Mouse (Mus musculus): Measurements from ENCODE around the gene Zfr. TPM values are rescaled to one million over a fixed set of nuclear protein-coding genes. Genes with fewer than 3 reads are reported as not detected.

The Zfr gene
- total and polyA plus RNA-seq, 3 experiments, result 47.5 to 89.8 (median 84.9) TPM

DNA sequence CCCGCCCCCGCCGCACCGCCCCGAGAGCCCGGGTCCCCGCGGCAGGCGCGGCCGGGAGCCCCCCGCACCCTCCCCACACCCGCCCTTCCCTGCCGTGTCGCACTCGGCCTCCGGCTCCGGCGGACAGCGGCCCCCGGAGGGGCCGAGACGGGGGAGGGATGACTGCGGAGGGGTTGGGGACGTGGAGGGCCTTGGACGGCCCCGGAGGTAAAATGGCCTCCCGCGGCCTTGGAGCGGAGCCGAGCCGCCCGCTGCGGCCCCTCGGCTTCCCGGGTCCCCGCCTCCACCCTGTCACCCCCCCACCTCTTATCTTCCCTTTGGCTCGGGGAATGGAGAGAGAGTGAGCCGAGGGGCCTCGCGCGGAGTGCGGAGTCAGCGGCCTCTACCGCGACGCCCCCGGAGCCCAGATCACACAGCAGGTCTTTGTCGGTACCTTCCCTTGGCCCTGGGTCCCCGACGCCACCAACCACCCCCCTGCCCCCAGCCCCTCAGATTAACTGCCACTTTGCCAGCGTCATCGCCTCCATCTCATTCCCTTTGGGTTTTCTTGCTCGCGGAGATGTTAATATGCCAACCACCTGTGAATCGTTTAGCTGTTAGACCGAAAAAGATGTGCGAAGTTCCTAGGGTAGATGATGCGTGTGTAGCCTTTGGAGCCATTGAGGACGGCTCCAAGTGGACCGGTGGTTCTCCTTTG, 949 bp downstream of the Zfr start:
- in situ Hi-C loops (cut with MboI; ENCODE audit: low pct_ligation_motif_present, low pct_unique_long_range_greater_than_20kb, low sequenced_read_pairs), result no loop called here
- peak overlapping the region; percentile 98 for H3K9ac ChIP-seq (ENCODE audit: insufficient read depth, low read depth)
- peaks cover 10 to 54% of the 10 kb centered on the region in 2 experiments for H3K4me1 ChIP-seq (ENCODE audit: control insufficient read depth in 1 of 2, insufficient read depth in 2 of 2)
- peak overlapping the region; percentile 31 for H3K27ac ChIP-seq (ENCODE audit: insufficient read depth, low read depth)
- dilution Hi-C loops (cut with MboI; ENCODE audit: extremely low pct_ligation_motif_present, extremely low pct_unique_long_range_greater_than_20kb, low sequenced_read_pairs), result no loop called here
- H3K4me2 ChIP-seq (ENCODE audit: insufficient read depth, low read depth, poor library complexity, severe bottlenecking), result peak overlapping the region; percentile 54
- H3K36me3 ChIP-seq (replicated peaks in 1 of 2; ENCODE audit: control insufficient read depth in 1 of 2, insufficient read depth in 1 of 2, low read length in 1 of 2), result peaks cover 0 to 22% of the 10 kb centered on the region in 2 experiments
- TF ChIP-seq IRF4 (IDR thresholded peaks at IDR 0.05; ENCODE audit: low read depth, low read length) (0 out of 2 replicates have a peak, but pooled peaks have one; percentile 20), MXI1 (IDR thresholded peaks at IDR 0.05; ENCODE audit: low read depth, low read length) (no peak), HCFC1 (IDR thresholded peaks at IDR 0.05; ENCODE audit: low read depth, low read length) (0 out of 2 replicates have a peak, but pooled peaks have one; percentile 12), MAFK (IDR thresholded peaks at IDR 0.05; ENCODE audit: insufficient replicate concordance, low read length) (no peak), EP300 (IDR thresholded peaks at IDR 0.05; ENCODE audit: low read length) (no peak), JUN (IDR thresholded peaks at IDR 0.05; ENCODE audit: insufficient read depth, low read depth, low read length) (no peak), USF1 (IDR thresholded peaks at IDR 0.05; ENCODE audit: low read depth, low read length) (no peak), SIN3A (IDR thresholded peaks at IDR 0.05; ENCODE audit: low read length) (peak; percentile 42; the same call in 1 of the 2 replicates), ZMIZ1 (IDR thresholded peaks at IDR 0.05; ENCODE audit: low read depth, low read length) (no peak), TCF12 (IDR thresholded peaks at IDR 0.05; ENCODE audit: low read depth, low read length) (peak; percentile 31; the same call in 1 of the 2 replicates), ZNF384 (IDR thresholded peaks at IDR 0.05; ENCODE audit: low read depth, low read length) (no peak), NRF1 (IDR thresholded peaks at IDR 0.05; ENCODE audit: low read depth, low read length) (no peak), POLR2A (IDR thresholded peaks at IDR 0.05; ENCODE audit: low read depth, low read length) (peak; percentile 31; the same call in 1 of the 2 replicates), RCOR1 (conservative IDR thresholded peaks at IDR 0.05; ENCODE audit: low read depth, low read length) (no peak), MYC (IDR thresholded peaks at IDR 0.05; ENCODE audit: low read depth, low read length) (no peak), ZC3H11A (IDR thresholded peaks at IDR 0.05; ENCODE audit: low read depth, low read length) (no peak), PAX5 (IDR thresholded peaks at IDR 0.05; ENCODE audit: low read length) (no peak), UBTF (IDR thresholded peaks at IDR 0.05; ENCODE audit: low read depth, low read length) (peak; percentile 75; the same call in 1 of the 2 replicates)
- H3K27me3 ChIP-seq (replicated peaks), result no peaks in the 10 kb centered on the region
- H3K4me3 ChIP-seq (replicated peaks in 1 of 3; ENCODE audit: low read depth in 2 of 3, low read length in 2 of 3, poor library complexity in 1 of 3), result peak overlapping the region; percentile 66 to 93 (median 91)
- DNase-seq (ENCODE audit: extremely low read depth), result peak; percentile 42
- H3K79me2 ChIP-seq (replicated peaks; ENCODE audit: control insufficient read depth, extremely low read depth, insufficient read depth, poor library complexity, severe bottlenecking), result peaks cover 35% of the 10 kb centered on the region
- no peaks in the 10 kb centered on the region for H3K9me3 ChIP-seq (replicated peaks; ENCODE audit: low read length)

DNA sequence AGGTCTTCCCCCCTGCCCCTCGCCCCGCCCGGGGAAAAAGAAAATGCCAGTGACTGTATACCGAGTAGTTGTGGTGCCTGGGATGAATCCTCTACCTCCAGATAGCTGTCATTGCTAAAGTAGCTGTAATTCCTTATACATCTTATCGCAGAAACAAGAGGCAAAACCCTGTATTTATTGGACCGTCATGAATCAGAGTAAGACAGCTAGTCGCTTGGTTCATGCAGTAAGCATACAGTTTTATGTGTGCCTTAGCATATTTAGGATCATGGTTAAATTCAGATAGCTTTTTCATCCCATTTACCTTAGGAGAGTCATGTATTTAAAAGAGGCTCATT, 1.5 kb downstream of the Zfr start:
- H3K36me3 ChIP-seq (replicated peaks in 1 of 2; ENCODE audit: control insufficient read depth in 1 of 2, insufficient read depth in 1 of 2, low read length in 1 of 2), result peaks cover 0 to 24% of the 10 kb centered on the region in 2 experiments
- H3K9me3 ChIP-seq (replicated peaks; ENCODE audit: low read length), result no peaks in the 10 kb centered on the region
- peak overlapping the region; percentile 98 for H3K9ac ChIP-seq (ENCODE audit: insufficient read depth, low read depth)
- H3K4me3 ChIP-seq (replicated peaks in 1 of 3; ENCODE audit: low read depth in 2 of 3, low read length in 2 of 3, poor library complexity in 1 of 3), result peak overlapping the region; percentile 66 to 93 (median 91)
- no peak for DNase-seq (ENCODE audit: extremely low read depth)
- H3K4me2 ChIP-seq (ENCODE audit: insufficient read depth, low read depth, poor library complexity, severe bottlenecking), result peak overlapping the region; percentile 54
- dilution Hi-C loops (cut with MboI; ENCODE audit: extremely low pct_ligation_motif_present, extremely low pct_unique_long_range_greater_than_20kb, low sequenced_read_pairs) (no loop called here), in situ Hi-C loops (cut with MboI; ENCODE audit: low pct_ligation_motif_present, low pct_unique_long_range_greater_than_20kb, low sequenced_read_pairs) (no loop called here)
- TF ChIP-seq KAT2A (IDR thresholded peaks at IDR 0.05; ENCODE audit: insufficient replicate concordance, low read length), result no peak
- no peak for TF ChIP-seq MAX (IDR thresholded peaks at IDR 0.05; ENCODE audit: low read length)
- TF ChIP-seq RAD21 (IDR thresholded peaks at IDR 0.05; ENCODE audit: low read depth, low read length), result no peak
- H3K27ac ChIP-seq (ENCODE audit: insufficient read depth, low read depth), result peak overlapping the region; percentile 31; the same call in 1 of the 2 replicates
- peaks cover 10 to 53% of the 10 kb centered on the region in 2 experiments for H3K4me1 ChIP-seq (ENCODE audit: control insufficient read depth in 1 of 2, insufficient read depth in 2 of 2)
- no peaks in the 10 kb centered on the region for H3K27me3 ChIP-seq (replicated peaks)
- H3K79me2 ChIP-seq (replicated peaks; ENCODE audit: control insufficient read depth, extremely low read depth, insufficient read depth, poor library complexity, severe bottlenecking), result peaks cover 38% of the 10 kb centered on the region
